Mouse (Mus musculus) spleen, adult 12 weeks (tissue): Measurements from ENCODE around the gene Rarb.

Source experiments
- DNase-seq: peaks from one replicate; pipeline ENCODE4 v3.0.0; 2022; ENCODE audit warnings: low spot score

Rarb gene

GRCm38 (mm10) chr14:16528631-16529030, 290.3 kb downstream of the Rarb start:
- no peak for DNase-seq

- no peak for DNase-seq
These were observed 292.8 kb downstream of the Rarb start for GRCm38 (mm10) chr14:16526120-16526519.

GRCm38 (mm10) chr14:16525137-16525924, 293.6 kb downstream of the Rarb start:
- DNase-seq, result no peak

GRCm38 (mm10) chr14:16522852-16523251, 296.1 kb downstream of the Rarb start:
- no peak for DNase-seq

GRCm38 (mm10) chr14:16519588-16520167, 299.3 kb downstream of the Rarb start:
- no peak for DNase-seq

- DNase-seq, result no peak
These were observed 301.0 kb downstream of the Rarb start for GRCm38 (mm10) chr14:16517958-16518357.

GRCm38 (mm10) chr14:16515731-16516130, 303.2 kb downstream of the Rarb start:
- no peak for DNase-seq

- DNase-seq, result no peak
These were observed 308.4 kb downstream of the Rarb start for GRCm38 (mm10) chr14:16510574-16510973.

- DNase-seq, result no peak
These were observed 309.1 kb downstream of the Rarb start for GRCm38 (mm10) chr14:16509825-16510224.

GRCm38 (mm10) chr14:16508760-16509159, 310.2 kb downstream of the Rarb start:
- DNase-seq, result no peak

- DNase-seq, result no peak
These were observed 321.7 kb downstream of the Rarb start for GRCm38 (mm10) chr14:16497226-16497661.

GRCm38 (mm10) chr14:16483656-16484380, 335.1 kb downstream of the Rarb start:
- no peak for DNase-seq

- DNase-seq, result no peak
These were observed 338.3 kb downstream of the Rarb start for GRCm38 (mm10) chr14:16480621-16481020.

- no peak for DNase-seq
These were observed 339.4 kb downstream of the Rarb start for GRCm38 (mm10) chr14:16479521-16479920.

- DNase-seq, result no peak
These were observed 340.2 kb downstream of the Rarb start for GRCm38 (mm10) chr14:16478606-16479323.

- no peak for DNase-seq
These were observed 370.5 kb downstream of the Rarb start for GRCm38 (mm10) chr14:16448269-16448987.

GRCm38 (mm10) chr14:16447587-16447986, 371.4 kb downstream of the Rarb start:
- DNase-seq, result no peak

GRCm38 (mm10) chr14:16444859-16445258, 374.1 kb downstream of the Rarb start:
- DNase-seq, result no peak

- no peak for DNase-seq
These were observed 379.4 kb downstream of the Rarb start for GRCm38 (mm10) chr14:16439385-16440126.

GRCm38 (mm10) chr14:16437386-16437785, 381.6 kb downstream of the Rarb start:
- DNase-seq, result no peak
